Mouse (Mus musculus): ENCODE measurements at regions not wholly inside any gene's neighbourhood (a gene's known extent, or its start where the extent isn't known, plus 50 kb on each side); places are given as distances from the start of the nearest gene placed in this dataset.

DNA sequence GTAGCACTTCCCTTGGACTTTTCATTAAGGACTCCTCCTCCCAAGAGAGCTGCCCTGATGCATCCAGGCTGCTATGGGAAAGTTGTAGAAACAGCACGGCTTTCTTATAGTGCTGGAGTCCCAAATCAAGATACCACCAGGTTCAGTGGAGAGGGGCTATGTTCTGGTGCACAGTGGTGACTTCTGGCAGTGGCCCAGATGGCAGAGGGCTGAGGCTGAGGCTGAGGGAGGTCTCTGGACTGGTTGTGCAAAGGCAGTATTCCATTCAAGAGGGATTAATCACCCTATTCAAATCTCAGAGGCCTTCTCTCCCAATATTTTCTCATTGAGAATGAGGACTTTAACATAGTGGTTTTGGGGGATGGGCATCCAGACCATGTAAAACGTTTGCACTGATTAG is 82.3 kb upstream of the Mki67 start:
- TF ChIP-seq TAL1 (IDR thresholded peaks at IDR 0.05; ENCODE audit: low read length) (no peak), GATA1 (IDR thresholded peaks at IDR 0.05; ENCODE audit: low read length) (no peak)
